Mouse (Mus musculus): Measurements from ENCODE around the gene D6Wsu163e.

The D6Wsu163e gene

DNA sequence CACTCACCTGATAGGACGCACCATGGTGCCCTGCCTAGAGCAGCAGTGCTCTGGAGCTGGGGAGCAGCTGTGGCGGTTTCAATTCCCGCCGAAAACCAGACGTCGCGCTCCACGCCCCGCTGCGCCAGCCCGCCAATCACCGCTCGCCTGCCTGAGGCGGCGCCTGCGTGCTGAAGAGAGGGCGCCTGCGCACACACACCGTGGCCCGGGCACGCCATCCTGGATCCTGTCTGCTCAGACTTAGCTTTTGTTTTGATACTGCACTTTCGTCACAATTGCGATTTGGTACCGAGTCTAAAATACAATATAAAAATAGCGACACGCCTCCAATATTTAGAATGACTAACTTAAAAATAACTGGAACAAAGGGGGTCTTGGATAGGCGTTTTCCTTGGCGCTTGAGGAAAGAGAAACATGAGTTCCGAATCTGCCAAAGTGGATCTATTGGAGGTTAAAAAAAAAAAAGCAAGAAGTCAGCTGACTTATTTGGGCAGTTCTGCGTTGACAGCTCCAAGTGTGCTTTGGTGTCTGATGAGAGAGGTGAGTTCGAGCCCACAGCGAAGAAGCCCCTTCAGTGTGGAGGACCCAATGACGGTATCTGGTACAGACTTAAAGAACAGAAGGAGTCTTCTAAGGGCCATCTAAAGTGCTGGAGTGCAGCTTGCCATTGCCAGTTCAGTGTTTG is at the start of gene D6Wsu163e, which contains the start of gene Rad51ap1:
Gene D6Wsu163e (plus strand): TSS at position 476 of the 685 bp plus-strand sequence.
Gene Rad51ap1 (minus strand): TSS at position 101 of the 685 bp plus-strand sequence.
- peak; percentile 90 for DNase-seq (ENCODE audit: low spot score)

DNA sequence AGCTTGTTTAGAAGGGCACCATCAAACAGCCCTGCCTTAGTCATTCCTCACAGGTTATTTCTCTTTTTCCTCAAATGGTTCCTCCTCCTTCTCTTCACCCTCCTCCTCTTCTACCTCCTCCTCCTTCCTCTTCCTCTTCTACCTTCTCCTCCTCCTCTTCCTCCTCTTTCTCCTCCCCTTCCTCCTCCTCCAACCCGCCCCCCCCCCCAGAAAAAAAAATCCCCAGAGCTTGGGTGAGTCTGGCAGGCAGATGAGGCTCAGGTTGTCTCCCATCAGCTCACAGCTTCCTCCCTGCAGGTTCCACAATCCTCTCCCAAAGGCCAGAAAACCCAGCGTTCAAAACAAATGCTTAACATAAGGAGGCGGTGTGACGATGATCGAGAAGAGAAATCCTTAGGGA is 32.4 kb upstream of the D6Wsu163e start:
- DNase-seq (ENCODE audit: low spot score): no peak

DNA sequence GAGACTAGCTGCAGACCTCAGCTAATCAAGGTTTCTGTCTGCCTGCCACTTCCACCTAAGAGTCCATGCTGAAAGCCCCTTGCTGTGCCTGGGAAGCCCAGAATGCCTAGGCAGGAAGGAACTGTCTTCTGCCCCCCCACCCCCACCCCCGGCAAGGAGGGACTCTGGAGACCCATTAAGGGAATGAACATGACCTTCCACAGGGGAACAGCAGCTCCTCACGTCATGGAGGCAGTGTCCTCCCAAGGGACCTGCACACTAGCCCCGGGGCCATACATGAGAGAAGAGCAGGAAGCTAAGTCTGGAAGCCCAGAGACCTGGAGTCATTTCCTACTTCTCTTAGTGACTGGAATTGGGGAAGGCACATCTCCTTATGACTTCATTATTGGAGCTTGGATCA is 31.9 kb upstream of the D6Wsu163e start:
- no peak for DNase-seq (ENCODE audit: low spot score)

DNA sequence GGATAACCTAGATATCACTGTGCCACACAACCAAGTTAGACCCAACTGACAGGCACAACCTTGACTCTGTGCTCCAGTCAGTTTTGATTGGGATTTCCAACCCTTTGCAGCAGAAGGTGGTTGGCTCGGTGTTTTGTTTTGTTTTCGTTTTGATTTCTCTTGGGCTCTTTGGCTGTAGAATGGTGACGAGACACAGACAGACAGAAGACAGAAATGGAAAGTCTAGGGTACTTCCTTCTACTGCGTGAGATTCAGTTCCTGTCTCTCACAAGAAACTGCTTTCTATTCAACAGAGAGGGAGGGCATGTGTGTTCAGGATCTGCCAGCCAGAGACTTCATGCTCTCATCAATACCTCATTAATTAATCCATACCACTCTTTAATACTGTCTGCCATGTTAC is 29.0 kb upstream of the D6Wsu163e start:
- DNase-seq (ENCODE audit: low spot score): no peak

DNA sequence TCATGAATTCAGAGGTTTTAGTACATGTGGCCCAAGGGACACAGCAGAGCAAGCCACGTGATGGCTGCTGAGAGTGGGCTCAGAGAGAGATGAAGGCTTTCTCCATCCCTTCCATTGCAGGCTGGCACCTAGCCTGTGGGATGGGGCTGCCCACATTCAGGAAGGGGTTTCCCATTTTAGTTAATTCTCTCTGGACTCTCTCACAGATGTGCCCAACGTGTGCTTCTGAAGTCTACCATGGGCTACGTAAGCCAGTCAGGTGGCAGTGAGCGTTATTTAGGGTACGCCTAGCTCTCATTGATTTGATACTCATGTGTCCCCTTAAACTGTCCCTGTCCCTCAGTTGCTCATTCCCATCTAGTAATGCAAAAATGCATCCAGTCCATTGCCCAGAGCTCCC is 24.8 kb upstream of the D6Wsu163e start:
- DNase-seq (ENCODE audit: low spot score): no peak

DNA sequence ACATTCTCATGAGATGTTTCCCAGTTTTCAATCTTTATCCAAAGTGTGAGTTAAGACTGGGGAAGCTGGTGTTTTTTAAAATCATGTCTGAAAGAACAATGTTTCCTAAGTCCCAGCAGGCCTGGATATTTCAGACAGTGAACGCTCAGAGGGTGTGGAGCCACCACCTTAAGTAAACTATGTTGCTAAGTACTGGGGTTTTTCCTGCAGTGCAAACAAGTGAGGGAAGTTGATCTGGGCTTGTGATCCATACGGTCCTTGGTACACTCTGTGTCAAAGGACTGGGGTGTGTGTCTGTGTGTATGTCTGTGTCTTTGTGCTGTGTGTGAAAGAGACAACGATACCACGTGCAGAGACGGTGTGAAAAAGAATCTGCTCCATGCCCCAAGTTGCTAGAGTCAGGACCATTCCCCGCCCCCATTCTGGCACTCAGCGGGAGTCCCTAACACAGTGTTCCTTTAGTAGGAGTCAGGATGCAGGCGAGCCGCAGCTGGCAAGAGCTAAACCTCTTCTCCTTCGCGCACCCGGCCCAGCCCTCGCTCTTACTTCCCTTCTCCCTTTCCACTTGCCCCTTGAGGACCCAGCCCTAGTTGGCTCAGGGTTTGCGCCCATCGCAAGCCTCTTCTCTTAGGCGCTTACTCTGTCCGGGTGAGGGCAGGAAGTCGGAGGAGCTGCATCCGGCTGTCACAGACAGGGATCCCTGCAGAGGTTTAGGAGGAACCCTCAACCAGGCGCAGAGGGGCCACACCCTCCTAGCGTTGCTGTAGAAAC is 18.5 kb upstream of the D6Wsu163e start, which contains the start of gene Dyrk4:
Gene Dyrk4 (minus strand): TSS at position 729 of the 771 bp plus-strand sequence.
- no peak for DNase-seq (ENCODE audit: low spot score)

DNA sequence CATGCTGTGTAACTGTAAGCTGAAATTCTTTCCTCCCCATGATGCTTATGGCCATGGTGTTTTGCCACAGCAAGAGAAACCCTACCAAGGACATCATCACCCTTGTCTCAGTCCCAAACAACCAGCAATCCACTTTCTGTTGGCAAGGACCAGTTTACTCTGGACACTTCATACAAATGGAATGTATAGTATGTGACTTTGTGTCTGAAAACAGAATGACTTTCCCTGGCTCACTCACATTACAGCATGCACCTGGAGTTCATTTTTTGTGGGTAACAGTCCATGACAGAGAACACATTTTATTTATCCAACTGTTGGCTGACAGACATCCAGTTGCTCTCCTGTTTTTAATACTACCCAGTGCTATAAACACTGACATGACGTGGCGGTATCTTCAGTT is 6.9 kb upstream of the D6Wsu163e start:
- no peak for DNase-seq (ENCODE audit: low spot score)

DNA sequence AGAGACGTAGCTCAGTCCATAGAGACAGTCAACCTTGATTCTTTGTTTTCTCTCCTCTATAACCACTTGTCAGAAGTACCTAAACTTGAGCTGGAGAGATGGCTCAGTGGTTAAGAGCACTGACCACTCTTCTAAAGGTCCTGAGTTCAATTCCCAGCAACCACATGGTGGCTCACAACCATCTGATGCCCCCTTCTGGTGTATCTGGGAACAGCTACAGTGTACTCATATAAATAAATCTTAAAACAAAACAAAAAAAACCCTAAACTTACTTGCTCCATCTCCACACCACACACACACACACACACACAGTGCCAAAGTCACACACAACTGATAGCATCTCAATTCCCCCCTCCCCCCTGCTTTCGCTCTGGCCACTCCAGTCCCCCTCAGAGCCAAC is 1.7 kb upstream of the D6Wsu163e start:
- no peak for DNase-seq (ENCODE audit: low spot score)

DNA sequence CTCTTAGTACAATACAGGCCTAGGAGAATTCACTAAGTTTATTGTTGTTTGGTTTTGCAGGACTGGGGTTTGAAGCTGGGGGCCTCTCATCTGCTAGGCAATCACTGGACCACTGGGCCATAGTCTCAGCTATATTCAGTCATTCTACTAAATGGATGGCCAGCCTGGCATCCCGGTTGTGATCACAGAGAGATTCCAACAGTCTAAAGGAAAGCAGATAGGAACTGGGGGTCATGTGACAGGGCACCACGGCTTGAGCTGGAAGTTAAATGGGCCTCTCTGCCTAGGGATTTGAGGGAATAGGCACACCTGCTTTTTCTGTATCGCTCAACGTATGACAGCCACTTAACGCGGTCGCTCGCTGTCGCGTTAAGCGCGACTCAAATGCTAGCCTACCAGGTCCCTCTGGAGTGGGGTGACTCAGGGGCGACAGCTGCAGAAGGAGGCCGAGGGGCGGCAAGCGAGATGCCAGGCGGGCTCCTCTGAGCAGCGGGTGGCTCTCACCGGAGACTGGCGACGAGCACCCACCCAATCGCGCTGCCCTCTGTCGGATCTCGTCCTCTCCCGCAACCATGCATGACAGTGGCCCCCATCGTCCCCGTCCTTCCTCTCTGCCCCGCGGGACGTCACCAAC is 792 bp upstream of the D6Wsu163e start:
- DNase-seq (ENCODE audit: low spot score): no peak

DNA sequence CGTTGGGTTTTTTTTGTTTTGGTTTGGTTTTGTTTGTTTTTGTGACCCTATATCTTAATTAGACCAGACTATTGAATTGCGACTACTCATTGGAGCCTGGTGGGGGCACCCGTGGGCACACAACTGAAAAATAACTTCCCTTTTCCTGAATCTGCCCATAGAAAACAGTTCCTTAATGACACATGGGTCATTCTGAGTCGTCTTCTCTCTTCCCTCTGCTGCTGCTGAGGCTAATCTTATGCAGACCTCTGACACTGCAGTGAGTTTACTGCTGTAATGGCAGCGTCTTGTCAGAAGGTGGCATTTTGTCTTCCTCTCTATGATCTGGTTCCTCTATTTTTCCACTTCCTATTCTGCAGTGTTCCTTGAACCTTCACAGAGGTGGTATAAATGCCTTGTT is 689 bp downstream of the D6Wsu163e start:
- DNase-seq (ENCODE audit: low spot score): no peak

DNA sequence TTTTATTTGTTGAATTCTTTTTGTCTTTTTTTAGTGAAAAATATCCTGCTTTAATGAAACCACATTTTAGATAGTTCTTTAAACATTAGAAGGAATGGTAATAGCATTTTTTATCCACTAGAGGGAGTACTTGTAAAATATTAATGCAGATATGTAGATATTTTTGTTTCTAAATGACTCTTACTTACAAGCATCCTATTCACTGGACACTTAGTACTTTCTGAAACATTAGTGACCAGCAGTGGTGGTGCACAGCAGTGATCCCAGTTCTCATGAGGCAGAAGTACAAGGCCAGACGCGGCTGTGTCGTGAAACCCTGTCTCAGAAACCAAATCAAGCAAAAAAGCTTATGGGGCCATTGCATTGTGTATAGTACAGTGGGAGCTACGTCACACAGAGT is 8.6 kb downstream of the D6Wsu163e start:
- no peak for DNase-seq (ENCODE audit: low spot score)

DNA sequence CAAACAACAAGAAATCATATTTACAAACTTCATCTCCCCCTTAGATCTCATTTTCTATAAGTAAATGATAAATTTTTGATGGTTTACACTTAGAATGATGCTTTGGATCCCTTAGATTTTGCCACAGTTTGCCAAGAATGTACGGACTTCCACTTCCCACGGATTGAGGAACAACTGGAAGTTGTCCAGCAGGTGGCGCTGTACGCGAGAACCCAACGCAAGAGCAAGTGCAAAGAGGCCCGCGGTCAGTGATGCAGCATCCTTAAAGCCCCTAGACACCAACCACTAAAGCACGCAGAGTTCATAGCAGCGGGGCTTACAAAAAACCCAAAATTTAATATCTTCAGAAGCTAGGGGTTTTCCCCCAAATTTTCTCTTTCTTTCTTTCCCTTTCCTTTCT is 16.0 kb downstream of the D6Wsu163e start:
- peak; percentile 53 for DNase-seq (ENCODE audit: low spot score)

DNA sequence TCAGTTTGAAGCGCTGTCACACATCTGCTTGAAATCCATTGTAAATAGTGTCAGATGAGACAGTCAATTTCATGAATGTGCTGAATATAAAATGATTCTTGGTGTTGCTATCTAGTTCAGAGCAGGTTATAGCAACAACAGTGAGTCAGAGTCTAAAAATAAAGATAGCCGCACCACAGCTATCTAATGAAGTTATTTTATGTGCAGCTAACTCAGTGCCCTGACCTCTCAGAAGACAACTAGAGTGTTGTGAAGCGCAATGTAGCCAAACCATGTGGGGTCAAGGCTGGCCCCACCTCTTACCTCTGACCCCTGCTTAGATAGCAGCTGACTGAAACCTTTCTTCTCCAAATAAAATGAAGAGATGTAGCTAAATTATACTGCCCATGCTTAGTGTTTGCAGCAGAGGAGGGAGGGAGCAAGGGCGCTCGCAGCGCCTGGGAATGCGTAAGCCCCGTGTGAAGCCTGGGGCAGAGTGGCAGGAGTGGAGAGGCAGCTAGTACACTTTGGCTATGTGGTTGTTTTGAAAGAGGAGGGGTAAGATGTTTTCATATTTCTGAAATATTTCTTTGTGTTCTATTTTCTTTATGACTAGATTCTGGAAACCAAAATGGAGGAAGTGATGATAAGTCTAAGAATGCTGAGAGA is 21.7 kb downstream of the D6Wsu163e start:
- no peak for DNase-seq (ENCODE audit: low spot score)

DNA sequence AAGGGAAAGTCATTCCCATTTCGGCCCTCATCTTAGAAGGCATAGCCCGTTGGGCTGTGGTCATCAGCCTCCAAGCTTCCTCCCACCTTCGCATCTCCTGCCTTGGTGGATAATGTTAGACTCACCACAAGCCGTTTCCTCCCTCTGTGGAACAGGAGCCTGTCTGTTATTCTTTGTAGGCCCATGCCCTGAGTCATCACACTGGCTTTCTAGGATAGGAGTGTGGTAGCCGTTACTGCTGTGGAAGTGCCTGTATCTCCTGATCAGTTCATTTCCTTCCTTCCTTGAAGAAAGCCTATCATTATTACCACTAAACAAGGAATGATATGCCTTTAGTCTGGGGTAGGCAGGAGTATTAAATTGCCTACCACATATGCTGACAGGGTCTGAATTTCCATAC is 22.9 kb downstream of the D6Wsu163e start:
- no peak for DNase-seq (ENCODE audit: low spot score)

DNA sequence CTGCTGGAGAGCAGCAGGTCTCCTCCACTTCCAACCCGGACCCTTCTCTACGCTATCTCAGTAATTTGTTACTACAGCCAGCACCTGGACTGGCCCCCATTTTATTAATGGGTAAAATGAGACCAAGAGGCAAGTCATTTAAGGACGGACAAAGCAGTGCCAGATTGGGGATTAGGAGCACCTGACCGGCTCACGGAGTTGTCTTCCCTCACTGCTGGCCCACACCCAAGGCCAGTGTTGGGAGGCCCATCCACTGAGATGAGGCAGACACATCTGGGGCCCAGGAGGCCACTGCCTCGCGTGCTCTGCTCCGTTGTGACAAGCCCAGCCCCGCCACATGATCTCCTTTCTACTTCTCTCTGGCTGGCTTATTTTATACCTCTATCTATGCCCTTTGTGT is 23.7 kb downstream of the D6Wsu163e start:
- no peak for DNase-seq (ENCODE audit: low spot score)

DNA sequence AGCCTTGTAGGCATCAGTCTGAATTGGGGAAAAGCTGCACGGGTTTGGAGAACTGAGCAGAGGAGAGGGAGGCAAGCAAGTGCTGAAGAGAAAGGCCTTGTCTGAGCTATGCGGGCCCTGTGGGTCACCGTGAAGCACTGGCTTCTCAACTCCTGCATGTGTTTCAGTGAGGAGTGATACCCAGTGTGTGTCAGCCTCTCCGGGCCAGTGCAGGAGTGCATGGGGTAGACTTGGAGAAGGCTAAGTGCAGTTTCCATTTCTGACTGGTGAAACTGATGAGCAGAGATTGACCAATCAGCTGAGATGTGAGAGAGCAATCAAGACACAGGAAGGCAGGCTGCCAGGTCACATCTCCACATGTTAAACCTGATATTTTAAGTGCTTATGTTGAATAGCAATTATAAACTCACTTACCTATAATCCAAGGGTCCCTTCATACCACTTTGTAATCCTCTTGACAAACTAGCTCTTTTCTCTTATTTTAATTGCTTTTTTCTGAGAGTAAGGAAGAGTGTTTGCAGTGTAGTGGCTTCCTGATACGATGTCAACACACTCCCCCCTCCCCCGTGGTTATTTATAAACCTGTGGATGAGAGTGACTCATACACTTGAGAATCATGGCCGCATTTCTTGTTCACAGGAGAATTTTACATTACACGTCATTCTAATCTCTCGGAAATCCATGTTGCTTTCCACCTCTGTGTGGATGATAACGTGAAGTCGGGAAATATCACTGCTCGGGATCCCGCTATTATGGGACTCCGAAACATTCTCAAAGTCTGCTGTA is 26.7 kb downstream of the D6Wsu163e start:
- DNase-seq (ENCODE audit: low spot score): no peak

DNA sequence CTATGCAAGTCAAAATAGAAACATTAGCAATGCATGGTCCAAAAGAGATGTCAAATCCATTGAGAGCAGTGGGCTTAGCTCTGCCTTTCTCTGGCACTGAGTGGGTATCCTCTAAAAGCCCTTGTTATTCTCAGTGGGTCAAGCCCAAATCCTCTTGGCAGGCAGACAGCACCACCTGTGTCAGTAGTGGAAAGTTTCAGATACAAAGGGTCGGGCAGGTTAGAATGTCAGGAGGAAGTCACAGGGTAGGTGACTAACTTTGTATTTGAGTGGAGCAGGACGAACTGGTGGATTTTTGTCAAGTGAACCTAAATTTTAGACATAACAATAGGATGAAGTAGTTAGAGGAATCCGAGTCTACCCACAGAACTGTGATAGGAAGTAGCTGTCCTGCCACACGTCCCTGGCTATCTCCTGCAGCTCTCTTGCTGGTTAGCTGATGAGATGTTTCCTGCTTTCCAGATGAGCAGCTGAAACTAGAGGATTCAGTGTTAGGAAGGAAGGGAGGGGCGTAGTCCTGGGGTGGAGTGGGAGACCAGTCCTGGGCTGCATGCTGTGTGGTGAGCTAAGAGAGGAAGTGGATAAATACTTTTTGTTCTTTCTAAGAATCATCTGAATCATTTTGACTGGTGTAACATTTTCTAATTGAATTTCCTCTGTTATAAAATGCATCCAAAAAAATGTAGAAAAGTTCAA is 41.9 kb downstream of the D6Wsu163e start:
- DNase-seq (ENCODE audit: low spot score): no peak

DNA sequence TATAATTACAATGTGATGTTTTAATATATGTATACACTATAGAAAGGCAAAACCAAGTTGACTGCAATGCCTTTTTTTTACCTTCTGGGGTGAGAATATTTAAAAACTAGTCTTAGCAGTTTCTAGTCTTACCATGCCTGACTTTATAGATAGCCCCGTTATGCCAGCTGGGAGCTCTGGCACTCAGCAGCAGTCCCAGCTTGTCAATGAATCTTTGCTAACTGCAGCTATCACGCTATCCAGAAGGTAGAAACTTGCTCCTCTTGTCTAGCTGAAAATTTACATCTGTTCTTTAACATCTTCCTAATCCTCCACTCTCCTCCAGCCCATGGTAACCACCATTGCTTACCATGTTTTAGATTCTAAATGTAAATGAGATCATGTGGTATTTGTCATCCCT is 53.9 kb downstream of the D6Wsu163e start:
- DNase-seq (ENCODE audit: low spot score): no peak

DNA sequence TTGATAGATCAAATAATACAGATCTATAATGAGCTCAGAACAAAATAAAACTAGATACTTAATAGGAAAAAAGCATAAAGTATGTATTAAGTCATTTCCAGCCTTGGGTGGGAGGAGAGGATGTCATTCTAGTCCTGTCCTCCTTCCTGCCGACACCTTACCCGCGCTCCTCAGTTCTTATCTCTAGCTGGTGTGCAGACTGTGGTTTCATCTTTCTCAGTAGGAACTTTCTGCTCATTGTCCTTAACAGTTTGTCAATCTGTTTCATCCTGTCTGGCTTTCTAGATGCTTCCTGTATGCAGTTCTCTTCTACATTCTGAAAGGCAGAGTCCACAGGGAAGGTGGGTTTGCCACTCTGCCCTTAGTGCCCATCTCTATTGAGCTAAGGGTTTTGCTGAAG is 55.7 kb downstream of the D6Wsu163e start:
- DNase-seq (ENCODE audit: low spot score): no peak

DNA sequence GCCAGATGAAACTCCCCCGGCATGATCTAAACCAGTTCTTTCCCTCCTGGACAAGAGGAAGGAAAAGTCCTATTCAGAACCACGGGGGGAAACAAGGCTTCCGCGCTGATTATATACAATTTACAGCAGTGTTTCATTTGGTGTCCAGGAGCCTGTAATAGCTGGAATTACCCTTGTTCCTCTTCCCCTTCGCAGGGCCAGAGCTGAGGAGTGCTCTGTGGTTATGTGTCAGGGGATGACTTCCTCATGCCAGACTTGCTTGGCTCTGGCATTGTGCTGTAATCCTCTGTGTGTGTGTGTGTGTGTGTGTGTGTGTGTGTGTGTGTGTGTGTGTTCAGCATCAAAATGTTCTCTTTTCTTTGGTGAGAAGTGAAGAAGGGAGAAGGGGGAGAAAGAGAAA is 56.6 kb downstream of the D6Wsu163e start:
- no peak for DNase-seq (ENCODE audit: low spot score)

DNA sequence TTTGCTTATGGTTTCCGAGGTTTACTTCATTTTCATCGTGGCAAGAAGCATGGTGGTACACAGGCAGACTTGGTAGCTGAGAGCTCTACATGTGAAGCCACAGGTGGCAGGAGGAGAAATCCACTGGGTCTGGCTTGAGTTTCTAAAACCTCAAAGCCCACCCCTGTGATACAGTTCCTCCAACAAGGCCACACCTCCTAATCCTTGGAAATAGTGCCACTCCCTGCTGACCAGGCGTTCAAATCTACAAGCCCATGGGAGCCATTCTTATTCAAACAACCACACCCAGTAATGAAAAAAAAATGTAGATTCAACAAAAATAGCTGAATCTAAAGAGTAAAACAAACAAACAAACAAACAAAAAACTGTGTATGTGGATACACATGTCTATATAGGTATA is 65.9 kb downstream of the D6Wsu163e start:
- no peak for DNase-seq (ENCODE audit: low spot score)

Measured in ovary, postnatal 10 days (tissue).